Mouse (Mus musculus): ENCODE results near the gene Acaca. TPM values are rescaled to one million over a fixed set of nuclear protein-coding genes. Genes with fewer than 3 reads are reported as not detected.
A peak's percentile ranks its signal among the peaks of the same experiment; 100 is the strongest.
"Not testable (repeated sequence)": the region's sequence is repeated elsewhere in the genome, so short reads cannot be mapped to it uniquely, and the experiment has no call there.

Gene Acaca
- total RNA-seq, 1 experiment from 2014 or later = 14.3 TPM

- ATAC-seq (replicated peaks; ENCODE audit: insufficient number of reproducible peaks, low FRiP score, low TSS enrichment, poor library complexity, severe bottlenecking) = no peak
These were observed 163.1 kb downstream of the Acaca start for GRCm38 (mm10) chr11:84292532-84292931.

- ATAC-seq (replicated peaks; ENCODE audit: insufficient number of reproducible peaks, low FRiP score, low TSS enrichment, poor library complexity, severe bottlenecking) = no peak
These were observed 163.8 kb downstream of the Acaca start for GRCm38 (mm10) chr11:84293288-84293687.

- ATAC-seq (replicated peaks; ENCODE audit: insufficient number of reproducible peaks, low FRiP score, low TSS enrichment, poor library complexity, severe bottlenecking) = no peak
These were observed 166.9 kb downstream of the Acaca start for GRCm38 (mm10) chr11:84296337-84296736.

- ATAC-seq (replicated peaks; ENCODE audit: insufficient number of reproducible peaks, low FRiP score, low TSS enrichment, poor library complexity, severe bottlenecking) = no peak
These were observed 176.0 kb downstream of the Acaca start for GRCm38 (mm10) chr11:84305474-84305873.

GRCm38 (mm10) chr11:84306158-84306742 is 176.8 kb downstream of the Acaca start:
- no peak for ATAC-seq (replicated peaks; ENCODE audit: insufficient number of reproducible peaks, low FRiP score, low TSS enrichment, poor library complexity, severe bottlenecking)

GRCm38 (mm10) chr11:84324032-84324752 is 194.7 kb downstream of the Acaca start:
- no peak for ATAC-seq (replicated peaks; ENCODE audit: insufficient number of reproducible peaks, low FRiP score, low TSS enrichment, poor library complexity, severe bottlenecking)

GRCm38 (mm10) chr11:84327086-84327485 is 197.6 kb downstream of the Acaca start:
- ATAC-seq (replicated peaks; ENCODE audit: insufficient number of reproducible peaks, low FRiP score, low TSS enrichment, poor library complexity, severe bottlenecking) = no peak

GRCm38 (mm10) chr11:84332384-84332783 is 202.9 kb downstream of the Acaca start:
- ATAC-seq (replicated peaks; ENCODE audit: insufficient number of reproducible peaks, low FRiP score, low TSS enrichment, poor library complexity, severe bottlenecking) = no peak

- no peak for ATAC-seq (replicated peaks; ENCODE audit: insufficient number of reproducible peaks, low FRiP score, low TSS enrichment, poor library complexity, severe bottlenecking)
These were observed 203.4 kb downstream of the Acaca start for GRCm38 (mm10) chr11:84332860-84333259.

- ATAC-seq (replicated peaks; ENCODE audit: insufficient number of reproducible peaks, low FRiP score, low TSS enrichment, poor library complexity, severe bottlenecking) = not testable (repeated sequence)
These were observed 208.8 kb downstream of the Acaca start for GRCm38 (mm10) chr11:84338273-84338672.

GRCm38 (mm10) chr11:84340630-84341029 is 211.2 kb downstream of the Acaca start:
- ATAC-seq (replicated peaks; ENCODE audit: insufficient number of reproducible peaks, low FRiP score, low TSS enrichment, poor library complexity, severe bottlenecking) = no peak

- ATAC-seq (replicated peaks; ENCODE audit: insufficient number of reproducible peaks, low FRiP score, low TSS enrichment, poor library complexity, severe bottlenecking) = no peak
These were observed 215.2 kb downstream of the Acaca start for GRCm38 (mm10) chr11:84344522-84345236.

- ATAC-seq (replicated peaks; ENCODE audit: insufficient number of reproducible peaks, low FRiP score, low TSS enrichment, poor library complexity, severe bottlenecking) = no peak
These were observed 218.3 kb downstream of the Acaca start for GRCm38 (mm10) chr11:84347766-84348165.

- no peak for ATAC-seq (replicated peaks; ENCODE audit: insufficient number of reproducible peaks, low FRiP score, low TSS enrichment, poor library complexity, severe bottlenecking)
These were observed 219.7 kb downstream of the Acaca start for GRCm38 (mm10) chr11:84348843-84349825.

GRCm38 (mm10) chr11:84351150-84351549 is 221.7 kb downstream of the Acaca start:
- ATAC-seq (replicated peaks; ENCODE audit: insufficient number of reproducible peaks, low FRiP score, low TSS enrichment, poor library complexity, severe bottlenecking) = peak; percentile 53

- no peak for ATAC-seq (replicated peaks; ENCODE audit: insufficient number of reproducible peaks, low FRiP score, low TSS enrichment, poor library complexity, severe bottlenecking)
These were observed 223.7 kb downstream of the Acaca start for GRCm38 (mm10) chr11:84353058-84353726.

GRCm38 (mm10) chr11:84357304-84357703 is 227.8 kb downstream of the Acaca start:
- ATAC-seq (replicated peaks; ENCODE audit: insufficient number of reproducible peaks, low FRiP score, low TSS enrichment, poor library complexity, severe bottlenecking) = no peak

GRCm38 (mm10) chr11:84357771-84358170 is 228.3 kb downstream of the Acaca start:
- no peak for ATAC-seq (replicated peaks; ENCODE audit: insufficient number of reproducible peaks, low FRiP score, low TSS enrichment, poor library complexity, severe bottlenecking)

Measured in monocyte, adult 5-6 weeks (primary cell).